Mouse (Mus musculus) kidney, adult 2 months (tissue): ENCODE results near the gene Crybg1. TPM values are rescaled to one million over a fixed set of nuclear protein-coding genes. Genes with fewer than 3 reads are reported as not detected.

Experiments
- DNase-seq: peaks from one replicate; pipeline ENCODE4 v3.0.0; 2021
- H3K27ac ChIP-seq: fragments of 200-500 bp; 2 replicates; pipeline ENCODE4 v1.5.1; 2012; ENCODE audit warnings: low read depth, low read length, control low read depth, inconsistent platforms; ENCODE audit not compliant: insufficient read depth
- H3K27me3 ChIP-seq: fragments of 200-500 bp; replicated peaks from 2 replicates; pipeline ENCODE4 v1.6.1; 2012; ENCODE audit warnings: mild to moderate bottlenecking, moderate library complexity, low read length, inconsistent platforms; ENCODE audit not compliant: control insufficient read depth, insufficient read depth
- H3K36me3 ChIP-seq: fragments of 200-500 bp; 2 replicates; pipeline ENCODE4 v1.6.1; 2012; ENCODE audit warnings: mild to moderate bottlenecking, moderate library complexity, low read length, inconsistent platforms; ENCODE audit not compliant: control insufficient read depth, insufficient read depth
- H3K4me1 ChIP-seq: fragments of 200-500 bp; 2 replicates; pipeline ENCODE4 v1.6.1; 2011; ENCODE audit warnings: low read length; ENCODE audit not compliant: control insufficient read depth, insufficient read depth
- H3K4me3 ChIP-seq: fragments of 200-500 bp; 2 replicates; pipeline ENCODE4 v1.5.1; 2011; ENCODE audit warnings: mild to moderate bottlenecking, low read depth, low read length, control low read depth; ENCODE audit not compliant: insufficient read depth
- CTCF ChIP-seq: fragments of 200-500 bp; conservative IDR thresholded peaks from 2 replicates; pipeline ENCODE4 v1.5.1; 2011; ENCODE audit warnings: low read depth, mild to moderate bottlenecking, control low read depth, low read length, moderate library complexity, mixed read lengths; ENCODE audit not compliant: insufficient read depth, insufficient read length
- POLR2A ChIP-seq: fragments of 200-500 bp; IDR thresholded peaks from one replicate; pipeline ENCODE4 v1.6.1; 2011; ENCODE audit warnings: low read depth, low read length, control low read depth
- WGBS: fragments of 180-500 bp; shearing (Covaris S2); methylation state at CpG from one replicate; pipeline ENCODE4 v1.1.7; 2018; 5-methylcytosine and 5-hydroxymethylcytosine counted together
- polyA plus RNA-seq: library from polyadenylated mRNA; depleted of rRNA; stranded (reverse); fragments of >200 nt; gene quantifications from 2 replicates; pipeline ENCODE4 v1.2.3, GENCODE M21; 2012

Crybg1 gene
- polyA plus RNA-seq, 1 experiment, result 4.5 TPM

- no peaks in the 10 kb centered on the region for H3K27me3 ChIP-seq
- no peak for TF ChIP-seq POLR2A
- peak; percentile 67 for TF ChIP-seq CTCF
- H3K4me3 ChIP-seq, result no peak overlapping the region
- H3K27ac ChIP-seq, result no peak overlapping the region
- no peaks in the 10 kb centered on the region for H3K36me3 ChIP-seq
- 35% methylated on average over 14 of the region's 14 CpGs for WGBS
- H3K4me1 ChIP-seq, result peaks cover 2% of the 10 kb centered on the region; the same call in 1 of the 2 replicates
- DNase-seq, result peak; percentile 68
Measured at GRCm38 (mm10) chr10:44002004-44002940, 146.4 kb downstream of the Crybg1 start.

- 48% methylated on average over 2 of the region's 2 CpGs for WGBS
- Histone ChIP-seq H3K27ac (no peak overlapping the region), H3K4me3 (no peak overlapping the region), H3K4me1 (peaks cover 2% of the 10 kb centered on the region; the same call in 1 of the 2 replicates), H3K27me3 (no peaks in the 10 kb centered on the region), H3K36me3 (no peaks in the 10 kb centered on the region)
- no peak for TF ChIP-seq CTCF
- no peak for TF ChIP-seq POLR2A
- DNase-seq, result no peak
Measured at GRCm38 (mm10) chr10:44000156-44000865, 148.3 kb downstream of the Crybg1 start.

DNA sequence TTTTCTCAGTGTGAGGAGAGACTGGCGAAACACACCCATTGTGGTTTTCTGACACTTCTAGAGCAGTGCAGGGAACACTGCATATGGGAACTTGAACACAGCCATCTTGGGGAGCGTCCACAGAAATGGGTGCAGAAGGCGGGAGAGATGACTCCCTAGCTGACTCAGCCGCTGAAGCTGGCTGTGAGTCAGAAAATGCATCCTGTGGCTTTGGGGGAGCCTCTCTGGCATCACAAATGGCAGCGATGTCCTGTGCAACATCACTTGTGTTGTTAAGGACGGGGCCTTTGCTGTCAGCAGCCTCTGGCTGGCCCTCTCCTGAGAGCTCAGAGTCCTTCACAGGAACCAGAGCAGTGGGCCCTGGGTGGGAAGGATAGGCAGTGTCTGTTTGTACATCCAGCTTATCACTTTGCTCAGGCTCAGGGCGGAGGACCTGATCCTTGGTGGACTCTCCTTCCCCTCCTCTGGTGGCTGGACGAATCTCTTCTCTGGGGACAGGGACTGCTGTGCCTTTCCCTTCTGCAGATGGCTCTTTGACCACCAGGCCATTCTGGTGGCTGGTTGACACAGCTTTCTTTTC is 150.1 kb downstream of the Crybg1 start:
- no peak for DNase-seq
- 87% methylated on average over 8 of the region's 8 CpGs for WGBS
- Histone ChIP-seq H3K4me3 (no peak overlapping the region), H3K27ac (no peak overlapping the region), H3K27me3 (no peaks in the 10 kb centered on the region), H3K36me3 (no peaks in the 10 kb centered on the region), H3K4me1 (no peaks in the 10 kb centered on the region; the same call in 1 of the 2 replicates)
- TF ChIP-seq POLR2A, result no peak
- no peak for TF ChIP-seq CTCF

DNA sequence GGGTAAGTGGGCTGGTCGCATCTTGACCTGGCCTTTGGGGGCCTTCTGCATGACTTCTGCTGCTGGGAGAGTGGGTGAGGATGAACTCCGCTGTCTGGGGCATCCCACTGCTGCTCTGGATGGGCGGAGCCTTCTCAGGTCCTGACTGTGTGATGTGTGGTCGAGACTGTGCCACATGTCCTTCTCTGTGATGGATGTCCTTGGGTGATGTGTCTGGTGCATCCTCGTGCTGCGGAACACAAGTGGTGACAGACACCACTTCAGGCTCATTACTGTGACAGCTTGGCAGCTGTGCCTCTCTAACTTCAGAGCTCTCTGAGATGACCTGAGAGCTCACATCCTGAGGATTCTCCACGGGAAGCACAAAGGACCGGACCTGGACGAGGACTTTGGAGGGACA is 150.6 kb downstream of the Crybg1 start:
- Histone ChIP-seq H3K27ac (no peak overlapping the region), H3K36me3 (no peaks in the 10 kb centered on the region), H3K4me1 (no peaks in the 10 kb centered on the region; the same call in 1 of the 2 replicates), H3K4me3 (no peak overlapping the region), H3K27me3 (no peaks in the 10 kb centered on the region)
- TF ChIP-seq CTCF, result no peak
- no peak for TF ChIP-seq POLR2A
- WGBS, result 76% methylated on average over 9 of the region's 9 CpGs
- no peak for DNase-seq

- no peaks in the 10 kb centered on the region; the same call in 1 of the 2 replicates for H3K4me1 ChIP-seq
- WGBS, result 89% methylated on average over 10 of the region's 10 CpGs
- DNase-seq, result no peak
- no peak overlapping the region for H3K4me3 ChIP-seq
- TF ChIP-seq POLR2A (no peak), CTCF (no peak)
- H3K27ac ChIP-seq, result no peak overlapping the region
- no peaks in the 10 kb centered on the region for H3K36me3 ChIP-seq
- H3K27me3 ChIP-seq, result no peaks in the 10 kb centered on the region
Measured at GRCm38 (mm10) chr10:43997276-43997675, 151.4 kb downstream of the Crybg1 start.

GRCm38 (mm10) chr10:43995858-43996650 is 152.6 kb downstream of the Crybg1 start:
- TF ChIP-seq POLR2A, result no peak
- TF ChIP-seq CTCF, result no peak
- 78% methylated on average over 10 of the region's 10 CpGs for WGBS
- no peak for DNase-seq
- no peak overlapping the region for H3K4me3 ChIP-seq
- H3K27ac ChIP-seq, result no peak overlapping the region
- no peaks in the 10 kb centered on the region for H3K27me3 ChIP-seq
- H3K36me3 ChIP-seq, result no peaks in the 10 kb centered on the region
- H3K4me1 ChIP-seq, result no peaks in the 10 kb centered on the region
